Mouse (Mus musculus) thymus, adult 2 months (tissue): ENCODE data around the gene Ankrd54.

Experiments
- CTCF ChIP-seq: fragments of 200-500 bp; IDR thresholded peaks from 2 replicates; pipeline ENCODE4 v1.5.1; 2012; ENCODE audit warnings: mild to moderate bottlenecking, control low read depth, low read length, moderate library complexity, borderline replicate concordance; ENCODE audit not compliant: control insufficient read depth, poor library complexity, insufficient read depth; ENCODE audit errors: extremely low read depth
- POLR2A ChIP-seq: fragments of 200-500 bp; IDR thresholded peaks from 2 replicates; pipeline ENCODE4 v1.6.1; 2012; ENCODE audit warnings: mild to moderate bottlenecking, low read length, control low read depth, moderate library complexity; ENCODE audit not compliant: control insufficient read depth, poor library complexity, insufficient read depth; ENCODE audit errors: extremely low read depth

DNA sequence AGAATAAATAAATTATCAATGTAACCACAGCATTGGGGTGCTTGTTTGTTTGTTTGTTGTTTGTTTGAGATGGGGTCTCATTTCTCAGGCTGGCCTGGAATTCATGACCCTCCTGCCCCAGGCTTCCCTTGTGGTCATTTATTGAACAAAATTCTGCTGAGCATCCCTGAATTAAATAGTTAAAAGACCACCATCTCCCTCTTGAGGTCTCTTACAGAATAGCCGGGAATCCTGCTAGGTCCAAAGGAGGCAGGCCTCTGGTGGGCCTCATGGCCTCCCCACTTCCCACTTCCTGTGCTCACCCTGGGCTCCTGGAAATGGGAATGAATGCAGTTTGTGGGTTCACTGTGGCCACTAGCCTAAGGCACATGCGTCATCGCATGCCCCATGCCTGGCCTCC is 43.8 kb downstream of the Ankrd54 start:
- TF ChIP-seq CTCF (no peak), POLR2A (no peak)
